Mouse (Mus musculus) frontal cortex, postnatal 36 days (tissue): ENCODE measurements at regions not wholly inside any gene's neighbourhood (a gene's known extent, or its start where the extent isn't known, plus 50 kb on each side); places are given as distances from the start of the nearest gene placed in this dataset.

ENCODE experiments used
- DNase-seq, 2 experiments: peaks; one replicate each; pipeline ENCODE4 v3.0.0; 2022; ENCODE audit warnings: low spot score in 2 of 2

- DNase-seq: peak in 1 of 2 experiments; percentile 1
Measured at GRCm38 (mm10) chr1:29818920-29819319, 1038.9 kb upstream of the Gm597 start.
